Comparison of ENCODE assay signal across 21 mouse cellular contexts in the genomic region with DNA sequence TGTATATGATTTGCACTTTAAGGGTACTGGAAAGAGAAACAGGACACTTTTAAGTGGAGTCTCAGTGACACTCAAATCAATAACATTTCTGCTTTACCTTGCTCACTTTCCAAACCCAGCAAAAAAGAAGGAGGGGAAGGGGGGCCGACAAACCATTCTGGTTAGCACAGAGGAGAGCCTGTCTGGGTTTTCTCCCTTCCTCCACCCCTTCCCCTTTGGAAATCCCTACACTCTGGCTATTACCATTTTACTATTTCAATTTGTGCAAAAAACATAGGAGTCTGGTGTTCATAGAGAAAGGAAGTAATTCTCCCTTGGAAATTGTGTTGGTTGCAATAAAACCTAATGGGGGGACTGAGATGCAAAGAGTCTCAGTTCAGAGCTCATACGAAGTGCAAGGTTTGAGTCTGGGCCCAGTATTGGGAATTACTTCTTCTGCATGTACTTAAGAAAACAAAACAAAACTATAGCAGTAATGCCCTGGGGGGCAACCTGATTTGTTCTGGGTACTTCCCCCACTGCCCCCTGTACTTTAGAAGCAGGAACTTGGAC. TPM values are rescaled to one million over a fixed set of nuclear protein-coding genes. Genes with fewer than 3 reads are reported as not detected.
DNase-seq lines count a peak whose midpoint lies in the region; ATAC-seq and TF ChIP-seq lines count a peak whose summit lies in the region.
"Had no signal": no experiment of that assay in that cellular context is flagged by ENCODE, and none has a peak within 500 bp of the region (broad histone marks: within the 10 kb centered on the region; RNA-seq: fewer than 3 reads in every experiment).

No protein-coding gene starts in this region.

- no peaks in the 10 kb centered on the region for H3K36me3 ChIP-seq in lung, postnatal 0 days (ENCODE audit: insufficient read depth, low read length)
- H3K36me3 ChIP-seq in limb, embryonic 14.5 days (ENCODE audit: control insufficient read depth, insufficient read depth, low read length), result no peaks in the 10 kb centered on the region
- H3K36me3 ChIP-seq in midbrain, embryonic 13.5 days, result no peaks in the 10 kb centered on the region
- H3K36me3 ChIP-seq: hindbrain, embryonic 10.5 days; hindbrain, embryonic 13.5 days had no signal

- H3K27me3 ChIP-seq in lung, postnatal 0 days (replicated peaks; ENCODE audit: insufficient read depth, low read length), result no peaks in the 10 kb centered on the region
- no peaks in the 10 kb centered on the region for H3K27me3 ChIP-seq in limb, embryonic 14.5 days (ENCODE audit: control insufficient read depth, insufficient read depth, low read length)
- peaks cover 26% of the 10 kb centered on the region; the same call in 1 of the 2 replicates for H3K27me3 ChIP-seq in midbrain, embryonic 13.5 days

- no peak for TF ChIP-seq POLR2A in limb, embryonic 14.5 days (IDR thresholded peaks at IDR 0.05; ENCODE audit: borderline replicate concordance, extremely low read depth, insufficient read depth, insufficient read length)

- no peaks in the 10 kb centered on the region for H3K4me1 ChIP-seq in lung, postnatal 0 days (ENCODE audit: insufficient read depth, low read depth, low read length)
- peaks cover 22% of the 10 kb centered on the region for H3K4me1 ChIP-seq in limb, embryonic 14.5 days (ENCODE audit: control insufficient read depth, insufficient read depth, low read length)
- peaks cover 9% of the 10 kb centered on the region for H3K4me1 ChIP-seq in midbrain, embryonic 13.5 days (replicated peaks)

- H3K9me3 ChIP-seq in lung, postnatal 0 days (ENCODE audit: low read length), result no peaks in the 10 kb centered on the region
- H3K9me3 ChIP-seq in limb, embryonic 14.5 days (ENCODE audit: control insufficient read depth, low read length), result no peaks in the 10 kb centered on the region
- no peaks in the 10 kb centered on the region for H3K9me3 ChIP-seq in midbrain, embryonic 13.5 days
- H3K9me3 ChIP-seq: forebrain, embryonic 10.5 days; forebrain, embryonic 13.5 days; hindbrain, embryonic 10.5 days; hindbrain, embryonic 13.5 days had no signal

- WGBS in lung, postnatal 0 days, result 75% methylated on average over 2 of the region's 2 CpGs
- WGBS in limb, embryonic 14.5 days, result 20% methylated on average over 2 of the region's 2 CpGs
- WGBS in midbrain, embryonic 13.5 days, result 81% methylated on average over 2 of the region's 2 CpGs

- H3K9ac ChIP-seq in lung, postnatal 0 days (replicated peaks; ENCODE audit: low read depth), result no peak overlapping the region
- H3K9ac ChIP-seq in limb, embryonic 14.5 days (ENCODE audit: low read depth, low read length, severe bottlenecking), result no peak overlapping the region
- H3K9ac ChIP-seq in midbrain, embryonic 13.5 days (replicated peaks), result no peak overlapping the region
- H3K9ac ChIP-seq: forebrain, embryonic 13.5 days; hindbrain, embryonic 13.5 days had no signal

- TF ChIP-seq EP300 in lung, postnatal 0 days (IDR thresholded peaks at IDR 0.05), result no peak

- H3K4me3 ChIP-seq in layer of hippocampus, adult 2 months, result no peak overlapping the region
- no peak overlapping the region for H3K4me3 ChIP-seq in lung, postnatal 0 days (ENCODE audit: low read depth, low read length)
- H3K4me3 ChIP-seq in limb, embryonic 14.5 days (replicated peaks; ENCODE audit: low read length), result no peak overlapping the region
- H3K4me3 ChIP-seq in midbrain, embryonic 13.5 days (replicated peaks), result no peak overlapping the region
- H3K4me3 ChIP-seq: forebrain, embryonic 10.5 days; forebrain, embryonic 13.5 days; hindbrain, embryonic 10.5 days; hindbrain, embryonic 13.5 days had no signal

- H3K27ac ChIP-seq in layer of hippocampus, adult 2 months, result peak overlapping the region; percentile 21
- peak overlapping the region; percentile 27; the same call in 1 of the 2 replicates for H3K27ac ChIP-seq in lung, postnatal 0 days (ENCODE audit: low read length)
- H3K27ac ChIP-seq in limb, embryonic 14.5 days (replicated peaks; ENCODE audit: low read depth, low read length), result no peak overlapping the region
- no peak overlapping the region for H3K27ac ChIP-seq in midbrain, embryonic 13.5 days
- H3K27ac ChIP-seq: forebrain, embryonic 10.5 days; forebrain, embryonic 13.5 days; hindbrain, embryonic 10.5 days; hindbrain, embryonic 13.5 days; hindbrain, postnatal 0 days had no signal

- no peak overlapping the region for H3K4me2 ChIP-seq in lung, postnatal 0 days (replicated peaks; ENCODE audit: low read depth, low read length)
- H3K4me2 ChIP-seq in limb, embryonic 14.5 days (replicated peaks; ENCODE audit: low read depth, low read length, severe bottlenecking), result peak overlapping the region; percentile 3; the same call in 1 of the 2 replicates
- H3K4me2 ChIP-seq in midbrain, embryonic 13.5 days (replicated peaks), result no peak overlapping the region
- H3K4me2 ChIP-seq: forebrain, embryonic 13.5 days; heart, embryonic 11.5 days; hindbrain, embryonic 13.5 days had no signal

- DNase-seq in layer of hippocampus, adult 2 months (ENCODE audit: low spot score in 2 of 2), result no peak
- DNase-seq in layer of hippocampus, adult 9-11 months, result no peak
- DNase-seq in lung, postnatal 0 days (ENCODE audit: low spot score), result no peak
- no peak for DNase-seq in lung, postnatal 25 days (ENCODE audit: low spot score)
- peak; percentile 69 for DNase-seq in limb, embryonic 14.5 days (ENCODE audit: low spot score)
- no peak for DNase-seq in adrenal gland, postnatal 14 days
- DNase-seq: adrenal gland, adult 2 months; adrenal gland, postnatal 25 days; B cell, adult 2 months; cerebellum, adult 11-12 months; cerebellum, adult 8-10 months; cerebellum, postnatal 14 days had no signal

- no peak for ATAC-seq in lung, postnatal 0 days
- ATAC-seq in limb, embryonic 14.5 days (ENCODE audit: low FRiP score, low read depth), result peak; percentile 68
- no peak for ATAC-seq in midbrain, embryonic 13.5 days
- ATAC-seq: forebrain, embryonic 13.5 days; forebrain, embryonic 16.5 days; hindbrain, postnatal 0 days had no signal

- TF ChIP-seq CTCF in layer of hippocampus, adult 2 months (conservative IDR thresholded peaks at IDR 0.05), result no peak
- no peak for TF ChIP-seq CTCF in lung, postnatal 0 days (IDR thresholded peaks at IDR 0.05)

RNA-seq across cellular contexts. Expression of gene Slc1a3, which starts 1.9 kb away (rescaled TPM):
- total RNA-seq in layer of hippocampus, adult 2 months (2021), result 100 to 1,000 TPM; 388 to 405 TPM
- polyA plus RNA-seq in lung, postnatal 0 days (2015; fragmentation: Nextera tagmentation; extraction: Ambion mirVana), result 17.2 and 18.5 TPM in 2 replicates
- polyA plus RNA-seq in limb, embryonic 14.5 days (2012; rRNA removed), result 20.9 and 25.1 TPM in 2 replicates
- 26.8 and 31.6 TPM in 2 replicates for polyA plus RNA-seq in limb, embryonic 14.5 days (2014; fragmentation: Nextera tagmentation; extraction: Ambion mirVana)
- 76.4 and 85.4 TPM in 2 replicates for polyA plus RNA-seq in midbrain, embryonic 13.5 days (2015; fragmentation: Nextera tagmentation; extraction: Ambion mirVana)
- total RNA-seq in adrenal gland, postnatal 14 days (2021), result 12.3 and 16.9 TPM in 2 replicates
- total RNA-seq: MEL had no signal

Comparison
In these comparisons a context has a peak if more than half of its experiments do, and no peak if none do; other contexts are left out.
1. H3K27ac ChIP-seq: peak in layer of hippocampus, adult 2 months (single experiment) and lung, postnatal 0 days (single experiment); none in limb, embryonic 14.5 days (single experiment) and midbrain, embryonic 13.5 days (single experiment).